Mouse (Mus musculus): ENCODE data around the gene Rabac1. TPM values are rescaled to one million over a fixed set of nuclear protein-coding genes. Genes with fewer than 3 reads are reported as not detected.
A peak's percentile ranks its signal among the peaks of the same experiment; 100 is the strongest.

Rabac1 gene
- polyA plus RNA-seq, 1 experiment from 2014 or later = 234 TPM

GRCm38 (mm10) chr7:24987941-24988340, 15.4 kb upstream of the Rabac1 start:
- Histone ChIP-seq H3K27me3 (ENCODE audit: control insufficient read depth, insufficient read depth, low read length) (no peaks in the 10 kb centered on the region), H3K9me3 (ENCODE audit: control insufficient read depth, low read length) (no peaks in the 10 kb centered on the region), H3K4me2 (ENCODE audit: low read length) (no peak overlapping the region), H3K36me3 (ENCODE audit: control insufficient read depth, insufficient read depth, low read length) (peaks cover 94% of the 10 kb centered on the region), H3K27ac (replicated peaks; ENCODE audit: low read depth, low read length) (no peak overlapping the region), H3K4me1 (ENCODE audit: control insufficient read depth, insufficient read depth, low read length) (no peaks in the 10 kb centered on the region), H3K4me3 (replicated peaks; ENCODE audit: low read depth, low read length) (no peak overlapping the region), H3K9ac (replicated peaks; ENCODE audit: low read length) (no peak overlapping the region)
- 88% methylated on average over 14 of the region's 14 CpGs for WGBS
- ATAC-seq (ENCODE audit: low FRiP score, low TSS enrichment) = no peak
- DNase-seq = no peak

- no peak overlapping the region for H3K4me2 ChIP-seq (ENCODE audit: low read length)
- H3K36me3 ChIP-seq (ENCODE audit: control insufficient read depth, insufficient read depth, low read length) = peaks cover 89% of the 10 kb centered on the region
- WGBS = 76% methylated on average over 5 of the region's 5 CpGs
- DNase-seq (peak; percentile 24), ATAC-seq (ENCODE audit: low FRiP score, low TSS enrichment) (no peak)
- H3K9me3 ChIP-seq (ENCODE audit: control insufficient read depth, low read length) = no peaks in the 10 kb centered on the region
- no peak overlapping the region for H3K9ac ChIP-seq (replicated peaks; ENCODE audit: low read length)
- H3K4me3 ChIP-seq (replicated peaks; ENCODE audit: low read depth, low read length) = no peak overlapping the region
- H3K27me3 ChIP-seq (ENCODE audit: control insufficient read depth, insufficient read depth, low read length) = no peaks in the 10 kb centered on the region
- H3K4me1 ChIP-seq (ENCODE audit: control insufficient read depth, insufficient read depth, low read length) = no peaks in the 10 kb centered on the region
- no peak overlapping the region for H3K27ac ChIP-seq (replicated peaks; ENCODE audit: low read depth, low read length)
These were observed 13.2 kb upstream of the Rabac1 start for GRCm38 (mm10) chr7:24985799-24986198.

GRCm38 (mm10) chr7:24984307-24984706, 11.8 kb upstream of the Rabac1 start:
- ATAC-seq (ENCODE audit: low FRiP score, low TSS enrichment) = no peak
- Histone ChIP-seq H3K27ac (replicated peaks; ENCODE audit: low read depth, low read length) (no peak overlapping the region), H3K4me3 (replicated peaks; ENCODE audit: low read depth, low read length) (no peak overlapping the region), H3K4me1 (ENCODE audit: control insufficient read depth, insufficient read depth, low read length) (no peaks in the 10 kb centered on the region), H3K4me2 (ENCODE audit: low read length) (no peak overlapping the region), H3K27me3 (ENCODE audit: control insufficient read depth, insufficient read depth, low read length) (no peaks in the 10 kb centered on the region), H3K9ac (replicated peaks; ENCODE audit: low read length) (no peak overlapping the region), H3K9me3 (ENCODE audit: control insufficient read depth, low read length) (no peaks in the 10 kb centered on the region), H3K36me3 (ENCODE audit: control insufficient read depth, insufficient read depth, low read length) (peaks cover 89% of the 10 kb centered on the region)
- DNase-seq = no peak
- WGBS = 96% methylated on average over 2 of the region's 2 CpGs

- Histone ChIP-seq H3K36me3 (ENCODE audit: control insufficient read depth, insufficient read depth, low read length) (peaks cover 89% of the 10 kb centered on the region), H3K27ac (replicated peaks; ENCODE audit: low read depth, low read length) (no peak overlapping the region), H3K9me3 (ENCODE audit: control insufficient read depth, low read length) (no peaks in the 10 kb centered on the region), H3K4me2 (ENCODE audit: low read length) (no peak overlapping the region), H3K27me3 (ENCODE audit: control insufficient read depth, insufficient read depth, low read length) (no peaks in the 10 kb centered on the region), H3K4me3 (replicated peaks; ENCODE audit: low read depth, low read length) (no peak overlapping the region), H3K9ac (replicated peaks; ENCODE audit: low read length) (no peak overlapping the region), H3K4me1 (ENCODE audit: control insufficient read depth, insufficient read depth, low read length) (no peaks in the 10 kb centered on the region)
- no peak for ATAC-seq (ENCODE audit: low FRiP score, low TSS enrichment)
- DNase-seq = no peak
- 86% methylated on average over 5 of the region's 5 CpGs for WGBS
These were observed 10.8 kb upstream of the Rabac1 start for GRCm38 (mm10) chr7:24983396-24983795.

GRCm38 (mm10) chr7:24980439-24980838, 7.9 kb upstream of the Rabac1 start:
- H3K9me3 ChIP-seq (ENCODE audit: control insufficient read depth, low read length) = no peaks in the 10 kb centered on the region
- no peak overlapping the region for H3K9ac ChIP-seq (replicated peaks; ENCODE audit: low read length)
- no peak overlapping the region for H3K27ac ChIP-seq (replicated peaks; ENCODE audit: low read depth, low read length)
- no peaks in the 10 kb centered on the region for H3K4me1 ChIP-seq (ENCODE audit: control insufficient read depth, insufficient read depth, low read length)
- H3K36me3 ChIP-seq (ENCODE audit: control insufficient read depth, insufficient read depth, low read length) = peaks cover 72% of the 10 kb centered on the region
- no peak overlapping the region for H3K4me3 ChIP-seq (replicated peaks; ENCODE audit: low read depth, low read length)
- no peak overlapping the region for H3K4me2 ChIP-seq (ENCODE audit: low read length)
- DNase-seq (no peak), ATAC-seq (ENCODE audit: low FRiP score, low TSS enrichment) (no peak)
- WGBS = 76% methylated on average over 7 of the region's 7 CpGs
- no peaks in the 10 kb centered on the region for H3K27me3 ChIP-seq (ENCODE audit: control insufficient read depth, insufficient read depth, low read length)

- Histone ChIP-seq H3K9me3 (ENCODE audit: control insufficient read depth, low read length) (no peaks in the 10 kb centered on the region), H3K27me3 (ENCODE audit: control insufficient read depth, insufficient read depth, low read length) (no peaks in the 10 kb centered on the region), H3K36me3 (ENCODE audit: control insufficient read depth, insufficient read depth, low read length) (peaks cover 58% of the 10 kb centered on the region), H3K4me3 (replicated peaks; ENCODE audit: low read depth, low read length) (no peak overlapping the region), H3K9ac (replicated peaks; ENCODE audit: low read length) (no peak overlapping the region), H3K27ac (replicated peaks; ENCODE audit: low read depth, low read length) (no peak overlapping the region), H3K4me2 (ENCODE audit: low read length) (no peak overlapping the region), H3K4me1 (ENCODE audit: control insufficient read depth, insufficient read depth, low read length) (no peaks in the 10 kb centered on the region)
- WGBS = 83% methylated on average over 7 of the region's 7 CpGs
- ATAC-seq (ENCODE audit: low FRiP score, low TSS enrichment) (no peak), DNase-seq (no peak)
These were observed 6.2 kb upstream of the Rabac1 start for GRCm38 (mm10) chr7:24978781-24979180.

GRCm38 (mm10) chr7:24974893-24975595, 2.5 kb upstream of the Rabac1 start:
- Histone ChIP-seq H3K4me2 (ENCODE audit: low read length) (no peak overlapping the region), H3K27ac (replicated peaks; ENCODE audit: low read depth, low read length) (no peak overlapping the region), H3K27me3 (ENCODE audit: control insufficient read depth, insufficient read depth, low read length) (no peaks in the 10 kb centered on the region), H3K4me1 (ENCODE audit: control insufficient read depth, insufficient read depth, low read length) (no peaks in the 10 kb centered on the region), H3K9me3 (ENCODE audit: control insufficient read depth, low read length) (no peaks in the 10 kb centered on the region), H3K9ac (replicated peaks; ENCODE audit: low read length) (no peak overlapping the region), H3K4me3 (replicated peaks; ENCODE audit: low read depth, low read length) (no peak overlapping the region), H3K36me3 (ENCODE audit: control insufficient read depth, insufficient read depth, low read length) (peaks cover 29% of the 10 kb centered on the region)
- ATAC-seq (ENCODE audit: low FRiP score, low TSS enrichment) = no peak
- peak; percentile 82 for DNase-seq
- 28% methylated on average over 9 of the region's 9 CpGs for WGBS

GRCm38 (mm10) chr7:24973902-24974301, 1.3 kb upstream of the Rabac1 start:
- H3K4me3 ChIP-seq (replicated peaks; ENCODE audit: low read depth, low read length) = no peak overlapping the region
- H3K27me3 ChIP-seq (ENCODE audit: control insufficient read depth, insufficient read depth, low read length) = no peaks in the 10 kb centered on the region
- H3K36me3 ChIP-seq (ENCODE audit: control insufficient read depth, insufficient read depth, low read length) = peaks cover 21% of the 10 kb centered on the region
- H3K9me3 ChIP-seq (ENCODE audit: control insufficient read depth, low read length) = no peaks in the 10 kb centered on the region
- H3K27ac ChIP-seq (replicated peaks; ENCODE audit: low read depth, low read length) = no peak overlapping the region
- WGBS = 79% methylated on average over 5 of the region's 5 CpGs
- no peak overlapping the region for H3K9ac ChIP-seq (replicated peaks; ENCODE audit: low read length)
- DNase-seq (no peak), ATAC-seq (ENCODE audit: low FRiP score, low TSS enrichment) (no peak)
- H3K4me1 ChIP-seq (ENCODE audit: control insufficient read depth, insufficient read depth, low read length) = no peaks in the 10 kb centered on the region
- no peak overlapping the region for H3K4me2 ChIP-seq (ENCODE audit: low read length)

GRCm38 (mm10) chr7:24973208-24973607, 654 bp upstream of the Rabac1 start:
- H3K4me2 ChIP-seq (ENCODE audit: low read length) = no peak overlapping the region
- H3K9me3 ChIP-seq (ENCODE audit: control insufficient read depth, low read length) = no peaks in the 10 kb centered on the region
- H3K27ac ChIP-seq (replicated peaks; ENCODE audit: low read depth, low read length) = no peak overlapping the region
- ATAC-seq (ENCODE audit: low FRiP score, low TSS enrichment) (no peak), DNase-seq (no peak)
- H3K27me3 ChIP-seq (ENCODE audit: control insufficient read depth, insufficient read depth, low read length) = no peaks in the 10 kb centered on the region
- H3K36me3 ChIP-seq (ENCODE audit: control insufficient read depth, insufficient read depth, low read length) = peaks cover 14% of the 10 kb centered on the region
- H3K4me1 ChIP-seq (ENCODE audit: control insufficient read depth, insufficient read depth, low read length) = no peaks in the 10 kb centered on the region
- H3K4me3 ChIP-seq (replicated peaks; ENCODE audit: low read depth, low read length) = no peak overlapping the region
- H3K9ac ChIP-seq (replicated peaks; ENCODE audit: low read length) = no peak overlapping the region
- WGBS = 86% methylated on average over 4 of the region's 4 CpGs

All from midbrain, embryonic 14.5 days (tissue).